Mouse (Mus musculus) hindbrain, postnatal 0 days (tissue): Measurements from ENCODE around the gene Hltf. TPM values are rescaled to one million over a fixed set of nuclear protein-coding genes. Genes with fewer than 3 reads are reported as not detected.

Experiments used
- ATAC-seq: fragments of 200-750 bp; cut with Nextera tagmentation; 2 replicates; pipeline ENCODE4 v1.8.0; 2017; ENCODE audit warnings: mild to moderate bottlenecking, moderate TSS enrichment, moderate library complexity
- DNase-seq: peaks from one replicate; pipeline ENCODE4 v3.0.0-alpha.2; 2015; ENCODE audit warnings: low spot score
- H3K27ac ChIP-seq: fragments of 300-500 bp; sonication (generic); 2 replicates; pipeline ENCODE4 v1.5.1; 2014; ENCODE audit warnings: mild to moderate bottlenecking
- H3K27me3 ChIP-seq: fragments of 300-500 bp; sonication (generic); 2 replicates; pipeline ENCODE4 v1.6.1; 2014; ENCODE audit warnings: low read length, mixed read lengths; ENCODE audit not compliant: insufficient read depth
- H3K36me3 ChIP-seq: fragments of 300-500 bp; sonication (generic); 2 replicates; pipeline ENCODE4 v1.6.1; 2014; ENCODE audit warnings: low read length, mixed read lengths; ENCODE audit not compliant: insufficient read depth
- H3K4me1 ChIP-seq: fragments of 300-500 bp; sonication (generic); 2 replicates; pipeline ENCODE4 v1.6.1; 2014; ENCODE audit warnings: antibody characterized with exemption, low read length, mixed read lengths; ENCODE audit not compliant: insufficient read depth
- H3K4me2 ChIP-seq: fragments of 300-500 bp; sonication (generic); 2 replicates; pipeline ENCODE4 v1.6.1; 2014; ENCODE audit warnings: low read depth, mild to moderate bottlenecking, low read length, moderate library complexity, mixed read lengths
- H3K4me3 ChIP-seq: fragments of 300-500 bp; sonication (generic); 2 replicates; pipeline ENCODE4 v1.5.1; 2014; ENCODE audit warnings: low read length
- H3K9ac ChIP-seq: fragments of 300-500 bp; sonication (generic); replicated peaks from 2 replicates; pipeline ENCODE4 v1.6.1; 2014; ENCODE audit warnings: mild to moderate bottlenecking, low read length, moderate library complexity, mixed read lengths
- H3K9me3 ChIP-seq: fragments of 300-500 bp; sonication (generic); 2 replicates; pipeline ENCODE4 v1.6.1; 2016; ENCODE audit warnings: low read length, mixed read lengths
- CTCF ChIP-seq: IDR thresholded peaks from 2 replicates; pipeline ENCODE4 v1.5.1; 2016; ENCODE audit warnings: antibody characterized with exemption, control low read depth, low read depth
- WGBS: fragments of 180-500 bp; shearing (Covaris S2); extraction: QIAGEN DNeasy Blood & Tissue Kit; methylation state at CpG from one replicate; pipeline ENCODE4 v1.1.7; 2014; 5-methylcytosine and 5-hydroxymethylcytosine counted together
- polyA plus RNA-seq: library from polyadenylated mRNA; unstranded; fragments of >200 nt; fragmentation: Nextera tagmentation; extraction: Ambion mirVana; gene quantifications from 2 replicates; pipeline ENCODE4 v1.2.1, GENCODE M21; 2015
- total RNA-seq: library from RNA; depleted of rRNA; stranded (reverse); fragments of >200 nt; gene quantifications from 2 replicates; pipeline ENCODE4 v1.2.3, GENCODE M21; 2014; rRNA removed

Gene Hltf
- total and polyA plus RNA-seq, 2 experiments from 2014 or later, result 6.3 to 7.4 TPM

DNA sequence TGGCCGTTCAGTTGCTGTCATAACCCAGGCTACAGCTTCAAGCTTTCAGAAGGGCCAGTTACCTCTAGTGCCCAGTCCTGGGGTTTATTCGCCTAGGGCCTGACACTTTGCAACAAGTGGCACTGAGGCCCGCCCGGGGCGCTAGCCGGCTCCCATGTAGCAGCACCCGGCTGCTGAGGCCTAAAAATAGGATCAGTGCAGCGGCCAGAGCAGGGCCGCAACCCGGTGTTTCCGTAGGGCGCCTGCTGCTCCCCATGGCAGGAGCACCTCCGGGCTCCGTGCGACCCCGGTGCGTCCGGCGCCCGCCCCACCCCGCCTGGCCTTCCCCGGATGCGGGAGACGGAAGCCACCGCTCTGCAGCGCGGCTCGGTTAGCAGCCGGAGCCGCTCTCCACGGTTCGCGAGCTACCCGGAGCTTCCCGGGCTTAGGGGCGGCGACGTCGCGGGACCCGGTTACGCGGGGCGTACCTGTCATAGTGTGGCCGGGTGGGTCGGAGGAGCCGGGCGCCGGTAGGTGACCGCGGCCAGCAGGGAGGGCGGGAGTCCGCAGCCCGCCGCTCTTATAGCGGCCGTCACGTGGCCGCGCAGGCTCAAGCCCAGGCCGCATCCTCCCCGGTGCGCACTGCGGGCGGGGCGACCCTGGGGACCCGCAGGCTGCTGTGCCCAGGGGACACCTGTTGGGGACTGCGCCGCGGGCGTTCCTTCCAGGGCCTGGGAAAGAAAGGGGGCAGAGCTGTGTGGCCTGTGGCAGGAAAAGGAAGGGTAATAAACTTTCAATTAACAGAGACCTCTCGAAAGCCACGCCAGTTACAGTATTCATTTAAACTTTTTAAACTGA is 97.1 kb downstream of the Hltf start, which contains the start of gene Gyg:
TSS of gene Gyg (minus strand) at position 787 of the 837 bp plus-strand sequence.
- peak; percentile 92 for ATAC-seq
- Histone ChIP-seq H3K4me3 (peak within 1 kb of the TSS; percentile 87), H3K9me3 (0 out of 2 replicates have a peak, but pooled peaks cover 5% of the 10 kb centered on the region), H3K4me2 (peak within 1 kb of the TSS; percentile 96), H3K9ac (peak within 1 kb of the TSS; percentile 85), H3K27me3 (no peaks in the 10 kb centered on the region), H3K27ac (peak within 1 kb of the TSS; percentile 26; the same call in 1 of the 2 replicates), H3K36me3 (no peaks in the 10 kb centered on the region), H3K4me1 (no peaks in the 10 kb centered on the region)
- no peak for TF ChIP-seq CTCF
- WGBS, result 1% methylated on average over 72 of the region's 73 CpGs
- DNase-seq, result peak; percentile 70

- Histone ChIP-seq H3K9me3 (0 out of 2 replicates have a peak, but pooled peaks cover 5% of the 10 kb centered on the region), H3K36me3 (no peaks in the 10 kb centered on the region), H3K9ac (no peak overlapping the region), H3K4me2 (peak overlapping the region; percentile 96), H3K4me3 (0 out of 2 replicates have a peak overlapping the region, but pooled peaks have one; percentile 87), H3K27me3 (no peaks in the 10 kb centered on the region), H3K4me1 (no peaks in the 10 kb centered on the region), H3K27ac (no peak overlapping the region)
- WGBS, result 82% methylated on average over 6 of the region's 6 CpGs
- TF ChIP-seq CTCF, result no peak
- DNase-seq (no peak), ATAC-seq (no peak)
Observed at GRCm38 (mm10) chr3:20155476-20155875, 97.9 kb downstream of the Hltf start.

GRCm38 (mm10) chr3:20167487-20167886 is 109.9 kb downstream of the Hltf start:
- Histone ChIP-seq H3K9me3 (no peaks in the 10 kb centered on the region), H3K4me2 (no peak overlapping the region), H3K4me1 (no peaks in the 10 kb centered on the region), H3K27me3 (no peaks in the 10 kb centered on the region), H3K4me3 (no peak overlapping the region), H3K36me3 (no peaks in the 10 kb centered on the region), H3K27ac (no peak overlapping the region), H3K9ac (no peak overlapping the region)
- 70% methylated on average over 1 of the region's 1 CpGs for WGBS
- ATAC-seq (no peak), DNase-seq (no peak)
- TF ChIP-seq CTCF, result no peak

Other genes starting within 250 kb of the Hltf start
- 19.1 and 20.6 TPM in 2 replicates for gene Cp, start 100.8 kb upstream of the Hltf start, total RNA-seq
- gene Cp, start 100.8 kb upstream of the Hltf start, polyA plus RNA-seq, result 15.0 and 18.7 TPM in 2 replicates
- gene Hps3, start 22.5 kb upstream of the Hltf start, total RNA-seq, result 15.6 and 17.8 TPM in 2 replicates
- gene Hps3, start 22.5 kb upstream of the Hltf start, polyA plus RNA-seq, result 10.8 and 11.2 TPM in 2 replicates
- gene Gyg, start 97.5 kb downstream of the Hltf start, total RNA-seq, result 39.9 and 41.0 TPM in 2 replicates
- 84.9 and 87.7 TPM in 2 replicates for gene Gyg, start 97.5 kb downstream of the Hltf start, polyA plus RNA-seq
- gene Cpa3, start 184.4 kb downstream of the Hltf start, total RNA-seq, result 0.83 and 0.94 TPM in 2 replicates
- 0.90 and 1.0 TPM in 2 replicates for gene Cpa3, start 184.4 kb downstream of the Hltf start, polyA plus RNA-seq
- 0.07 and 0.31 TPM in 2 replicates for gene Cpb1, start 217.9 kb downstream of the Hltf start, total RNA-seq
- 0.23 and 0.36 TPM in 2 replicates for gene Cpb1, start 217.9 kb downstream of the Hltf start, polyA plus RNA-seq